Mouse (Mus musculus) E14TG2a.4 (cell line): ENCODE measurements at regions not wholly inside any gene's neighbourhood (a gene's known extent, or its start where the extent isn't known, plus 50 kb on each side); places are given as distances from the start of the nearest gene placed in this dataset.

Experiments
- CTCF ChIP-seq: conservative IDR thresholded peaks from 2 replicates; pipeline ENCODE4 v1.5.1; 2014; ENCODE audit warnings: low read length
- NANOG ChIP-seq: IDR thresholded peaks from 2 replicates; pipeline ENCODE4 v1.6.1; 2014; ENCODE audit warnings: borderline replicate concordance, low read length, mixed read lengths
- POU5F1 ChIP-seq: IDR thresholded peaks from 2 replicates; pipeline ENCODE4 v1.6.1; 2014; ENCODE audit warnings: low read length, borderline replicate concordance

GRCm38 (mm10) chr10:109360161-109360560 lies 349.4 kb upstream of the Syt1 start:
- TF ChIP-seq CTCF: no peak
- TF ChIP-seq NANOG: no peak
- no peak for TF ChIP-seq POU5F1
